Mouse (Mus musculus) CH12F3 (cell line): ENCODE data around the gene Urb2.

ENCODE experiments used
- in situ Hi-C: fragments of 300-500 bp; cut with MboI; formaldehyde crosslinking; loops from 2 replicates; pipeline ENCODE4 v1.14.3; 2020; ENCODE audit warnings: low sequenced_read_pairs

Gene Urb2

DNA sequence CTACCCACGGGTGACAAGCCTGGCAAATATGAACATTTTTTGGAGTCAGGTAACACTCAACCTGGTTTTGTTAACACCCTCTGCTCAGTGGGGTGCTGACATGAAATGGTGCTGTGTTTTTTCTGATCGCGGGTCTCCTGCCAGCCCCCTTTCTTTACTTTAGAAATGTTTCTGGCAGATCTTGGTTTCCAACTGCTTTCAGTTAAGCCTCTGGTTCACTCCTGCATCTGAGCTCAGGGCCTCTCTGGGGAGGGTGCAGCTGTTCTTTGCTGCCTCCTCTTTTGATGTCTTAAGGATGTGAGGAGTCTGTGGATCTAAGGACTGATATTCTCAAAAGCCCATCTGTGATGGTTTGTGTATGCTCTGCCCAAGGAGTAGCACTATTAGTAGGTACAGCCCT, 55.1 kb downstream of the Urb2 start:
- in situ Hi-C loops: no loop called here

DNA sequence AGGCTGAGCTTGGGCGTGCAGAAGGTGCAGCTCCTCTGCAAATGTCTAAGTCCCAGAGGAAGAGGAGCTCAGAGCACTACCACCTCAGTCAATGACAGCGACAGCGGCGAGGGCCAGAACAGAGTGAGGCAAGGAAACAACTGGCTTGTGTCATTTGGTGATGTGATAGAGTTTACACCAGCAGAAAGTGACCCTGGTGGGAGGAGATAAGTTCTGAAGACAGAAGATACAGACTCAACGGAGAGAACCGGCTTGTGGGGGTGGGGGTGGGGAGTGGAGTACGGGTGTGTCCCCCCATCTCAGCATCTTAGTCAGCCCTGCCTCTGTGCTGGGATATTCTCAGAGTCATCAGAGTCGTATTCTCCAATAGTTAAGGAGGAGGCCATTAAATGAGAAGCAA, 56.1 kb downstream of the Urb2 start:
- in situ Hi-C loops: no loop called here

DNA sequence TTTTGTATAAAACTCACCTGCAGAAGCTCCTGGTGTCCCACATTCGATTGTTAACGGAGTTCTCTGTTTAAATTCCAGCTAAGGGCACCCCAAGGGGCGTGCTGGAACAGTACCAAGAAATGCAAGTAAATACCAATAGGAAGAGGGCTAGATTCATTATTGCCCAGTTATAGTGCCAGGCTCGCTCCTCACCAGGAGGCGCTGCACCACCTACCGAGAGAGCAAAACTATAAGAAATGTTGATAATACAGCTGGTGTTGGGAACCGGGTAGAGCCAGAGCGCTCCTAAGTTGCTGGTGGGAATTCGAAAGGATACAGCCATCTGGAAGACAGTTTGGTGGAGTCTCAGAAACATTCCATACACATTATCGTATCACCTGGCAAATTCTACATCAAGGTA, 56.7 kb downstream of the Urb2 start:
- in situ Hi-C loops: no loop called here

DNA sequence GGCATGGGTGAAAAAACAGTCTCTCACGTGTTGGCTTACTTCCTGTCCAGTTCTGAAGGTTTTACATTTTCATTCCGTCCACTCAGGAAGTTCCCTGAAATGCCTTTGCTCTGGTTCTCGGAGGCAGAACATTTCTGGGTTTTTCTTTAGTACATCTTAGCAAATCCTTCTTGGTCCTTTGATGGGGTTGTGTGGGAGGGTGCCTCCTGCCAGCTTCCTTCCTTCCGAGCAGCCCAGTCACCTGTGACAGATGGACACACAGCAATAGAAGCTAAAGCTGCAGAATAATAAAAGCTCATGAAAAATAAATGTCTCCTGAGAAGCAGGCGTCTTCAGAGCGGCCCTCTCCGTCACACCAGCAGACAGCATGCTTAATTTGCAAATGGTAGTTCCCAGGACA, 57.7 kb downstream of the Urb2 start:
- in situ Hi-C loops: no loop called here

DNA sequence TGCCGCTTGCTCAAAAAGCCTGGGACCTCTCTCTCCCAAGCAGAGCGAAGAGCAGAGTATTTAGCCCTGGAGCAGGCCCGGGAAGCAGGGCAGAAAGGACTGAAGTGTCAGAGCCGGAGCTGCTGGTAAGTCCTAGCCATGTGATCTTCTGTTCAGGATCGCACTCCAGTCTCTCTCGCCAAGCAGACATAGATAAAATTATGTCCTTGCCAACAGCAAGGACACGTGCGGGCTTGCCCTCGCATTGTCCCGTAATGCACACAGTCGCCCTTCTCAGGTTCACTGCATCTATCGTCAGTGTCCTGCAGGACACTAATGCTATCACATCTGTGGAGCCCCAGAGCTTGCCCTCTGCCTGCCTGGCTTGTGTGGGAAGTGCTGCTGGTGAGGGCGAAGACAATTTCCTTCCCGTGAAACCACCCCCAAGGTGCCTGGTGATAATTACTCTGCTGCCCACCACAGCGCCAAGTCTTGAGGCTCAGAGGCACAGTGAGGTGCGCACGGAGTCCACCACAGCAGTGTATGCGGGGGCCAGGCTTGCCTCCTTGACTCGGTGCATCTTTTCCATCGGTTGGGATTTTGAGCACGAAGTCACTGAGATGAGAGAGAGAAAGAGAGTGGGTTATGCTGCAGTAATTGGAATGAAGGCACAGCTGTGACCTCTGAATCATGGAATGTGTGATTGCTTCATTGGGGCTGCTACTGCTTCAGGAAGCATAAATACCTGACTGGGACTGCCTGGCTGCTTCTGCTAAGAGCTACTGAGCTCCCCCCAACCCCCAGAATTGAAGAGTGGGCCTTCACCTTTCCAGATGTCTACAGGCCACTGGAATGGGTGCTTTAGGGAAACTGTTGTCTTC, 59.4 kb downstream of the Urb2 start:
- in situ Hi-C loops: no loop called here

DNA sequence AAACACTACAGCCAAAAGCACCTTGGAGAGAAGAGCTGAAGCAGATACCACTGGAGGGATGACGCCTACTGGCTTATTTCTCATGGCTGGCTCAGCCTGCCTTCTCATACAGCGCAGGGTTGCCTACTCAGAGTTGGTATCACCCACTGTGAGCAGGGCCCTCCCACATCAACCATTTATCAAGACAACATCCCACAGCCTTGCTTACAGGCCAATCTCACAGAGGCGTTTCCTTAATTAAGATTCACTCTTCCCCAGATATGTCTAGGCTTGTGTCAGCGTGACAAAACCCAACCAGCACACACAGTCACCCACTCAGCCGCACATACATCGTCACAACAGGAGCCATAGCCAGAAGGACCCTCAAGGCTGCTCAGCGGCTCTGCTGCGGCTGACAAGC, 61.3 kb downstream of the Urb2 start:
- in situ Hi-C loops: no loop called here

DNA sequence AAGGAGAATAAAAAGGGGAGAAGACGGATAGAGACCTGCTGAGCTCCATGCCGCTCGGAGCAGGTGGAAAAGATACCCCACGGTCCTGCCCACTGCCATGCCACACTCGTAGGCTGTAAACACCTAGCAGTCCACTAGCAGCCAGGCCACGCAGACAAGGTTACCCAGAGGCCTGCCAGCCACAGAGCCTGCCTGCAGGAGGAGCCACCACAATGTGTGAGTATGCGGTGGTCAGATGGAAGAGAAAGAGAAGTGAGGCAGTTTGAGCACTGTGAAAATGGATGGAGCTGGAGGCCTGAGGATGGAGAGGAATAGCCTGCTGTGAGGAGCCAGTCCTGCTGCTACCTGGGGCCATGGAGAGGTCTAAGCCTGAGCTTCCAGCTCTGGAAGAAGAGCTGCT, 62.3 kb downstream of the Urb2 start:
- in situ Hi-C loops: no loop called here

DNA sequence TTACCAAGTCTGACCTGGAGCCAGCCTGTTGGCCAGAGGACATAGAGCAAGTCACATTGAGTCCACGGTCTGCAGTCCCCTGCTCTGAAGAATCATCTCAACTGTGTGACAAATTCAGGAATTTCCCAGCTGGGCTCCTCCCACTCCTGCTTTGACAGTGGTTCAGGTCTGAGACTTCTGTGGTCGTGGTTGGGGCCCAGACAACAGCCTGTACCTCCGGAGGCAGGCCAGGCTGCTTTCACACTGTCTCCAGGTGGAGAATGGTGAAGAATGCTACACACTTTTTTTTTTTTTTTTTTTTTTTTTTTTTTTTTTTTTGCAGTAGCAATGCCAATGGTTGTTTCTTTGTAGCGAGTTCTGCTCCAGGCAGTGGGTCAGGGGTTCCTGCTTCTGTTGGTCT, 64.4 kb downstream of the Urb2 start:
- in situ Hi-C loops: no loop called here

DNA sequence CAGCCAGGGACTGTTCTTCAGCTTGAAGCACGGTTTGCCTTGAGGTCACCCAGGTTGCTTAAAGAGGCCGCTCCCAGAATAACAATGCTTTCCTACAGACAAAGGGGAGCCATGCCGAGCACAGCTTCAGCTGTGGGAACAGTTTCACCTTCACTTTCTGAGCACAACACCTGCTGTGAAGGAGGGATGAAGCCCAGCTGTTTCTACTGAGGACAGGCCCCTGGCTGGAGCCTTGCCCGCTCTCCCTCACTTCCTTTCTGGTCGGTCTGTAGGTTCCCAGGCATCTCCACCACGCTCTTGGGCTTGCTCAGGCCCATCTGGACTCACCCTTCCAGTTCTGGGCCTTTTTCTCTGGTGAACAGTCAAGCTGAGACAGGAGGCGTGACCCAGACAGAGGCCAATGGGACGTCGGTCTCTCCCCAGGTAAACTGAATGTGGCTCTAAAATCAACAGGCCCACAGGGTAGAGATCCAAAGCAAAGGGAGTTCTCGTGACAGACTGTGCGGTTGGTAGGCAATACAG, 66.8 kb downstream of the Urb2 start:
- in situ Hi-C loops: no loop called here

DNA sequence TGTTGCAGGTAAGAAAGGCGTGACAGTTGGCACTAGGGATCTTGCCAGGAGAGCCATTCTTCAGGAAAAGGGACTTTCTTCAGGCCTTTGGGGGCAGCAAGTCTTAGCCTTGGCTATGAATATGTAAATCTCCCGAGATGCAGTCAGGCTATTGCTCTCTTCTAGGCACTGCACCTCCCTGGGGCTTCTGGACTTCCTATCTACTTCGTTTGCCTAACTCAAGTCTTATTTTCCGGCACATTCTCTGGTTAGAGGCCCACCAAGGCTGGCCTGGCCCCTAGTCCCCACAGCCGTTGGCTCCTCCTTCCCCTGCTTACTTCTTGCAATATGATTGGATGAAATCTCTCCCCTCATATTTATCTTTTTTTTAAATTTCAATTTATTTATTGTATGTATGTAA, 67.7 kb downstream of the Urb2 start:
- in situ Hi-C loops: no loop called here

DNA sequence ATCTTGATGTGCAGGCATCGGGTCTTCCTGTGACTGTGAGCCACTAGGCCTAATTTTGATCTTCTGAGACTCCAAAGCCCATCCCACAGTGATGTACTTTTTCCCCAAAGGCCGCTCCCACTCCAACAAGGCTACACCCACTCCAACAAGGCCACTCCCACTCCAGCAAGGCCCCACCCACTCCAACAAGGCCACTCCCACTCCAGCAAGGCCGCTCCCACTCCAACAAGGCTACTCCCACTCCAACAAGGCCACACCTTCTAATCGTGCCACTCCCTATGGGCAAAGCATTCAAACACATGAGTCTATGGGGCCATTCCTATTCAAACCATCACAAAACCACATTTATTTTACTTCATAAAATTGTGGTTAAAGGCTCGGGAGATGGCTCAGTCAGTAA, 69.2 kb downstream of the Urb2 start:
- in situ Hi-C loops: no loop called here
